Mouse (Mus musculus): ENCODE data around the gene Gm49380. TPM values are rescaled to one million over a fixed set of nuclear protein-coding genes. Genes with fewer than 3 reads are reported as not detected.

Gene Gm49380
- polyA plus RNA-seq, 1 experiment, result not detected

GRCm38 (mm10) chr9:44029580-44030236 lies 83.6 kb downstream of the Gm49380 start:
- H3K27me3 ChIP-seq (ENCODE audit: control insufficient read depth, insufficient read depth, low read length), result no peaks in the 10 kb centered on the region
- no peak overlapping the region for H3K27ac ChIP-seq (ENCODE audit: insufficient read depth, low read depth, low read length)
- H3K4me3 ChIP-seq (ENCODE audit: low read depth, low read length), result no peak overlapping the region
- TF ChIP-seq POLR2A (IDR thresholded peaks at IDR 0.05; ENCODE audit: low read depth, low read length), result no peak
- TF ChIP-seq CTCF (IDR thresholded peaks at IDR 0.05; ENCODE audit: extremely low read depth, insufficient read length, insufficient replicate concordance, low read depth, low read length), result no peak
- no peaks in the 10 kb centered on the region for H3K36me3 ChIP-seq (ENCODE audit: control insufficient read depth, insufficient read depth, low read length)
- no peaks in the 10 kb centered on the region for H3K4me1 ChIP-seq (ENCODE audit: control insufficient read depth, insufficient read depth, insufficient read length, low read length)
- 41% methylated on average over 5 of the region's 5 CpGs for WGBS

GRCm38 (mm10) chr9:44024096-44024495 lies 89.2 kb downstream of the Gm49380 start:
- Histone ChIP-seq H3K27me3 (ENCODE audit: control insufficient read depth, insufficient read depth, low read length) (no peaks in the 10 kb centered on the region), H3K36me3 (ENCODE audit: control insufficient read depth, insufficient read depth, low read length) (no peaks in the 10 kb centered on the region), H3K4me3 (ENCODE audit: low read depth, low read length) (no peak overlapping the region), H3K27ac (ENCODE audit: insufficient read depth, low read depth, low read length) (no peak overlapping the region), H3K4me1 (ENCODE audit: control insufficient read depth, insufficient read depth, insufficient read length, low read length) (no peaks in the 10 kb centered on the region)
- TF ChIP-seq POLR2A (IDR thresholded peaks at IDR 0.05; ENCODE audit: low read depth, low read length), result no peak
- no peak for TF ChIP-seq CTCF (IDR thresholded peaks at IDR 0.05; ENCODE audit: extremely low read depth, insufficient read length, insufficient replicate concordance, low read depth, low read length)
- WGBS, result 60% methylated on average over 3 of the region's 3 CpGs

GRCm38 (mm10) chr9:44022100-44022847 lies 91.0 kb downstream of the Gm49380 start:
- no peak for TF ChIP-seq POLR2A (IDR thresholded peaks at IDR 0.05; ENCODE audit: low read depth, low read length)
- no peak for TF ChIP-seq CTCF (IDR thresholded peaks at IDR 0.05; ENCODE audit: extremely low read depth, insufficient read length, insufficient replicate concordance, low read depth, low read length)
- WGBS, result 58% methylated on average over 8 of the region's 8 CpGs
- H3K4me3 ChIP-seq (ENCODE audit: low read depth, low read length), result no peak overlapping the region
- no peak overlapping the region for H3K27ac ChIP-seq (ENCODE audit: insufficient read depth, low read depth, low read length)
- H3K4me1 ChIP-seq (ENCODE audit: control insufficient read depth, insufficient read depth, insufficient read length, low read length), result no peaks in the 10 kb centered on the region
- no peaks in the 10 kb centered on the region for H3K36me3 ChIP-seq (ENCODE audit: control insufficient read depth, insufficient read depth, low read length)
- no peaks in the 10 kb centered on the region for H3K27me3 ChIP-seq (ENCODE audit: control insufficient read depth, insufficient read depth, low read length)

- no peak for TF ChIP-seq POLR2A (IDR thresholded peaks at IDR 0.05; ENCODE audit: low read depth, low read length)
- TF ChIP-seq CTCF (IDR thresholded peaks at IDR 0.05; ENCODE audit: extremely low read depth, insufficient read length, insufficient replicate concordance, low read depth, low read length), result no peak
- no peak overlapping the region for H3K27ac ChIP-seq (ENCODE audit: insufficient read depth, low read depth, low read length)
- no peaks in the 10 kb centered on the region for H3K4me1 ChIP-seq (ENCODE audit: control insufficient read depth, insufficient read depth, insufficient read length, low read length)
- 67% methylated on average over 7 of the region's 7 CpGs for WGBS
- no peaks in the 10 kb centered on the region for H3K27me3 ChIP-seq (ENCODE audit: control insufficient read depth, insufficient read depth, low read length)
- no peak overlapping the region for H3K4me3 ChIP-seq (ENCODE audit: low read depth, low read length)
- no peaks in the 10 kb centered on the region for H3K36me3 ChIP-seq (ENCODE audit: control insufficient read depth, insufficient read depth, low read length)
These were observed 93.3 kb downstream of the Gm49380 start for GRCm38 (mm10) chr9:44020001-44020400.

- TF ChIP-seq POLR2A (IDR thresholded peaks at IDR 0.05; ENCODE audit: low read depth, low read length) (no peak), CTCF (IDR thresholded peaks at IDR 0.05; ENCODE audit: extremely low read depth, insufficient read length, insufficient replicate concordance, low read depth, low read length) (no peak)
- Histone ChIP-seq H3K36me3 (ENCODE audit: control insufficient read depth, insufficient read depth, low read length) (no peaks in the 10 kb centered on the region), H3K4me1 (ENCODE audit: control insufficient read depth, insufficient read depth, insufficient read length, low read length) (no peaks in the 10 kb centered on the region), H3K4me3 (ENCODE audit: low read depth, low read length) (no peak overlapping the region), H3K27me3 (ENCODE audit: control insufficient read depth, insufficient read depth, low read length) (no peaks in the 10 kb centered on the region), H3K27ac (ENCODE audit: insufficient read depth, low read depth, low read length) (no peak overlapping the region)
- WGBS, result 73% methylated on average over 5 of the region's 5 CpGs
These were observed 95.5 kb downstream of the Gm49380 start for GRCm38 (mm10) chr9:44017846-44018245.

Other genes with a start within 250 kb of the Gm49380 start
- 17.0 and 20.7 TPM in 2 replicates for gene Thy1, start 70.1 kb downstream of the Gm49380 start, polyA plus RNA-seq (2012; rRNA removed)
- 12.0 and 17.7 TPM in 2 replicates for gene Usp2, start 46.5 kb downstream of the Gm49380 start, polyA plus RNA-seq (2012; rRNA removed)
- 0.04 TPM in 2 replicates for gene Mfrp, start 11.8 kb downstream of the Gm49380 start, polyA plus RNA-seq (2012; rRNA removed)
- gene C1qtnf5, start 6.3 kb downstream of the Gm49380 start, polyA plus RNA-seq (2012; rRNA removed), result 6.4 and 7.0 TPM in 2 replicates
- gene Rnf26, start within 50 bp of the Gm49380 start, polyA plus RNA-seq (2012; rRNA removed), result 16.9 and 26.4 TPM in 2 replicates
- 14.2 and 14.3 TPM in 2 replicates for gene Mcam, start 21.0 kb upstream of the Gm49380 start, polyA plus RNA-seq (2012; rRNA removed)
- gene Cbl, start 120.5 kb upstream of the Gm49380 start, polyA plus RNA-seq (2012; rRNA removed), result 2.9 and 6.9 TPM in 2 replicates
- not detected in 2 replicates for gene Ccdc153, start 127.2 kb upstream of the Gm49380 start, polyA plus RNA-seq (2012; rRNA removed)
- 9.9 and 23.6 TPM in 2 replicates for gene Pdzd3, start 138.0 kb upstream of the Gm49380 start, polyA plus RNA-seq (2012; rRNA removed)
- gene Nlrx1, start 155.1 kb upstream of the Gm49380 start, polyA plus RNA-seq (2012; rRNA removed), result 3.1 and 7.5 TPM in 2 replicates
- 1.3 and 2.0 TPM in 2 replicates for gene Abcg4, start 175.1 kb upstream of the Gm49380 start, polyA plus RNA-seq (2012; rRNA removed)
- gene Hinfp, start 192.2 kb upstream of the Gm49380 start, polyA plus RNA-seq (2012; rRNA removed), result 20.6 and 20.8 TPM in 2 replicates
- gene C2cd2l, start 206.8 kb upstream of the Gm49380 start, polyA plus RNA-seq (2012; rRNA removed), result 113 and 257 TPM in 2 replicates
- 27.7 and 47.4 TPM in 2 replicates for gene Dpagt1, start 212.5 kb upstream of the Gm49380 start, polyA plus RNA-seq (2012; rRNA removed)
- gene H2afx, start 221.2 kb upstream of the Gm49380 start, polyA plus RNA-seq (2012; rRNA removed), result 180 and 255 TPM in 2 replicates
- gene Hmbs, start 230.7 kb upstream of the Gm49380 start, polyA plus RNA-seq (2012; rRNA removed), result 37.0 and 44.0 TPM in 2 replicates
- gene Vps11, start 248.2 kb upstream of the Gm49380 start, polyA plus RNA-seq (2012; rRNA removed), result 12.4 and 22.3 TPM in 2 replicates

Measured in small intestine, adult 2 months (tissue).